Mouse (Mus musculus): ENCODE data around the gene Zfp637.

- TF ChIP-seq EP300 (IDR thresholded peaks at IDR 0.05; ENCODE audit: low read depth) (peak; percentile 66), CTCF (IDR thresholded peaks at IDR 0.05; ENCODE audit: low read depth) (peak; percentile 100)
Observed at GRCm38 (mm10) chr6:117879408-117880115, 38.6 kb downstream of the Zfp637 start.
